Mouse (Mus musculus): Measurements from ENCODE around the gene Fgf11.

Fgf11 gene

GRCm38 (mm10) chr11:69801379-69801977, at the start of gene Fgf11:
Gene Fgf11, minus strand, starts transcription at chr11:69801857.
- DNase-seq (ENCODE audit: low spot score in 2 of 2): peak in 1 of 2 experiments; percentile 68

GRCm38 (mm10) chr11:69850754-69851153, 49.1 kb upstream of the Fgf11 start:
- DNase-seq (ENCODE audit: low spot score in 2 of 2): peak; percentile 31 to 60

- peak in 1 of 2 experiments; percentile 63 for DNase-seq (ENCODE audit: low spot score in 2 of 2)
These were observed 48.2 kb upstream of the Fgf11 start for GRCm38 (mm10) chr11:69849884-69850283.

GRCm38 (mm10) chr11:69849128-69849527, 47.5 kb upstream of the Fgf11 start:
- peak in 1 of 2 experiments; percentile 63 for DNase-seq (ENCODE audit: low spot score in 2 of 2)

- DNase-seq (ENCODE audit: low spot score in 2 of 2): peak in 1 of 2 experiments; percentile 66
These were observed 46.4 kb upstream of the Fgf11 start for GRCm38 (mm10) chr11:69848021-69848420.

- peak; percentile 52 to 77 for DNase-seq (ENCODE audit: low spot score in 2 of 2)
These were observed 45.4 kb upstream of the Fgf11 start for GRCm38 (mm10) chr11:69846738-69847688.

- DNase-seq (ENCODE audit: low spot score in 2 of 2): peak; percentile 94 to 97
These were observed 44.6 kb upstream of the Fgf11 start, which contains the start of gene Plscr3 for GRCm38 (mm10) chr11:69846198-69846680. Gene Plscr3, plus strand, starts transcription at chr11:69846376.

GRCm38 (mm10) chr11:69838714-69839104, 37.1 kb upstream of the Fgf11 start:
- peak in 1 of 2 experiments; percentile 20 for DNase-seq (ENCODE audit: low spot score in 2 of 2)

GRCm38 (mm10) chr11:69837952-69838713, 36.5 kb upstream of the Fgf11 start, which contains the start of gene Tmem256:
Gene Tmem256, plus strand, starts transcription at chr11:69838514.
- DNase-seq (ENCODE audit: low spot score in 2 of 2): peak; percentile 93 to 94

GRCm38 (mm10) chr11:69837604-69837951, 35.9 kb upstream of the Fgf11 start, which contains the start of gene Nlgn2:
Gene Nlgn2, minus strand, starts transcription at chr11:69837784.
- DNase-seq (ENCODE audit: low spot score in 2 of 2): no peak

- DNase-seq (ENCODE audit: low spot score in 2 of 2): peak in 1 of 2 experiments; percentile 72
These were observed 35.3 kb upstream of the Fgf11 start for GRCm38 (mm10) chr11:69836703-69837576.

- DNase-seq (ENCODE audit: low spot score in 2 of 2): no peak
These were observed 34.3 kb upstream of the Fgf11 start for GRCm38 (mm10) chr11:69835966-69836335.

- no peak for DNase-seq (ENCODE audit: low spot score in 2 of 2)
These were observed 33.8 kb upstream of the Fgf11 start for GRCm38 (mm10) chr11:69835326-69835965.

GRCm38 (mm10) chr11:69834001-69834549, 32.4 kb upstream of the Fgf11 start:
- DNase-seq (ENCODE audit: low spot score in 2 of 2): peak; percentile 65 to 86

- DNase-seq (ENCODE audit: low spot score in 2 of 2): no peak
These were observed 31.9 kb upstream of the Fgf11 start for GRCm38 (mm10) chr11:69833554-69833953.

- no peak for DNase-seq (ENCODE audit: low spot score in 2 of 2)
These were observed 27.2 kb upstream of the Fgf11 start for GRCm38 (mm10) chr11:69828832-69829231.

GRCm38 (mm10) chr11:69823456-69823855, 21.8 kb upstream of the Fgf11 start:
- DNase-seq (ENCODE audit: low spot score in 2 of 2): no peak

GRCm38 (mm10) chr11:69822080-69822479, 20.4 kb upstream of the Fgf11 start, which contains the start of gene Spem1:
Gene Spem1, minus strand, starts transcription at chr11:69822180.
- no peak for DNase-seq (ENCODE audit: low spot score in 2 of 2)

GRCm38 (mm10) chr11:69818871-69819270, 17.2 kb upstream of the Fgf11 start:
- no peak for DNase-seq (ENCODE audit: low spot score in 2 of 2)

- DNase-seq (ENCODE audit: low spot score in 2 of 2): no peak
These were observed 16.7 kb upstream of the Fgf11 start, which contains the start of gene Spem2 for GRCm38 (mm10) chr11:69818365-69818764. Gene Spem2, minus strand, starts transcription at chr11:69818465.
